Mouse (Mus musculus) heart, adult 2 months (tissue): ENCODE measurements at regions not wholly inside any gene's neighbourhood (a gene's known extent, or its start where the extent isn't known, plus 50 kb on each side); places are given as distances from the start of the nearest gene placed in this dataset.
A peak's percentile ranks its signal among the peaks of the same experiment; 100 is the strongest.

Experiments used
- DNase-seq, 2 experiments: peaks; one replicate each; pipeline ENCODE4 v3.0.0; 2021
- H3K27ac ChIP-seq: fragments of 200-600 bp; 2 replicates; pipeline ENCODE4 v1.8.1; 2022
- H3K27me3 ChIP-seq: fragments of 200-500 bp; 2 replicates; pipeline ENCODE4 v1.6.1; 2012; ENCODE audit warnings: mild to moderate bottlenecking, low read length, inconsistent platforms, mixed read lengths; ENCODE audit not compliant: control insufficient read depth, insufficient read depth
- H3K36me3 ChIP-seq: fragments of 200-500 bp; 2 replicates; pipeline ENCODE4 v1.6.1; 2012; ENCODE audit warnings: low read length, inconsistent platforms; ENCODE audit not compliant: control insufficient read depth, insufficient read depth
- H3K4me1 ChIP-seq: fragments of 200-500 bp; 2 replicates; pipeline ENCODE4 v1.6.1; 2011; ENCODE audit warnings: low read length; ENCODE audit not compliant: control insufficient read depth, insufficient read depth
- H3K4me3 ChIP-seq: fragments of 200-600 bp; 2 replicates; pipeline ENCODE4 v1.8.1; 2022
- H3K79me2 ChIP-seq: fragments of 200-500 bp; replicated peaks from 2 replicates; pipeline ENCODE4 v1.6.1; 2012; ENCODE audit warnings: mild to moderate bottlenecking, inconsistent platforms, low read length, moderate library complexity, mixed read lengths; ENCODE audit not compliant: control insufficient read depth, insufficient read depth
- H3K9ac ChIP-seq: fragments of 200-500 bp; 2 replicates; pipeline ENCODE4 v1.6.1; 2012; ENCODE audit warnings: low read depth, mild to moderate bottlenecking, control low read depth, inconsistent platforms, low read length, mixed read lengths
- EP300 ChIP-seq: fragments of 200-500 bp; IDR thresholded peaks from 2 replicates; pipeline ENCODE4 v1.6.1; 2011; ENCODE audit warnings: low read depth, low read length, control low read depth; ENCODE audit not compliant: insufficient read depth
- POLR2A ChIP-seq: fragments of 200-500 bp; IDR thresholded peaks from 2 replicates; pipeline ENCODE4 v1.6.1; 2011; ENCODE audit warnings: mild to moderate bottlenecking, low read depth, low read length, control low read depth; ENCODE audit not compliant: insufficient read depth
- WGBS: fragments of 180-500 bp; shearing (Covaris S2); methylation state at CpG from one replicate; pipeline ENCODE4 v1.1.7; 2018; 5-methylcytosine and 5-hydroxymethylcytosine counted together
- intact Hi-C: fragments of 180-260 bp; cut with DNase I; formaldehyde crosslinking; loops from one replicate; pipeline ENCODE4 v1.15.1; 2025

GRCm38 (mm10) chr16:21369569-21370512 is 53.1 kb upstream of the Vps8 start:
- 0 out of 2 replicates have a peak, but pooled peaks have one; percentile 49 for TF ChIP-seq EP300
- TF ChIP-seq POLR2A: no peak; the same call in 1 of the 2 replicates
- DNase-seq: peak; percentile 31 to 66

More at GRCm38 (mm10) chr16:21369569-21370512, 53.1 kb upstream of the Vps8 start:
- no peaks in the 10 kb centered on the region for H3K4me1 ChIP-seq
- H3K9ac ChIP-seq: no peak overlapping the region
- H3K36me3 ChIP-seq: no peaks in the 10 kb centered on the region
- WGBS: 47% methylated on average over 12 of the region's 12 CpGs
- intact Hi-C loops: loop anchor here (5.0 kb wide), 1 partner anchor 123 kb away; no protein-coding TSS in a partner anchor
- no peaks in the 10 kb centered on the region for H3K27me3 ChIP-seq
- H3K79me2 ChIP-seq: no peaks in the 10 kb centered on the region
- peak overlapping the region; percentile 79 for H3K27ac ChIP-seq
- no peak overlapping the region for H3K4me3 ChIP-seq
